Mouse (Mus musculus): ENCODE measurements around the gene Tnip1.
"Not testable (repeated sequence)": the region's sequence is repeated elsewhere in the genome, so short reads cannot be mapped to it uniquely, and the experiment has no call there.

Tnip1 gene

GRCm38 (mm10) chr11:54910081-54910665 lies 52.5 kb downstream of the Tnip1 start:
- ATAC-seq (ENCODE audit: low TSS enrichment), result no peak

DNA sequence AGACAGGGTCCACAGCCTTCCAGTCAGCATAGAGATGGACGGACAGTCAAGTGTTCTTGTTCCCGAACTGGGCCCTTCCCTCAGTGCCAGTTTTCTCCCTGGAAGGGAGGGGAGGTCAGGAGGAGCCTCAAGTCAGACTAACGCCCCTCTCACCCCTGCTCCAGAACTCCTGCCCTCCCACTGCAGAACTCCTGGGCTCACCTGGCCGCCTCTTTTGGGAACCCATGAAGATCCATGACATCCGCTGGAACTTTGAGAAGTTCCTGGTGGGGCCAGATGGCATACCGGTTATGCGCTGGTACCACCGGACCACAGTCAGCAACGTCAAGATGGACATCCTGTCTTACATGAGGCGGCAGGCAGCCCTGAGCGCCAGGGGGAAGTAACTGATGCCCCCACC lies 53.4 kb downstream of the Tnip1 start:
- no peak for ATAC-seq (ENCODE audit: low TSS enrichment)

- ATAC-seq (ENCODE audit: low TSS enrichment), result no peak
These were observed 55.5 kb downstream of the Tnip1 start for GRCm38 (mm10) chr11:54907259-54907658.

DNA sequence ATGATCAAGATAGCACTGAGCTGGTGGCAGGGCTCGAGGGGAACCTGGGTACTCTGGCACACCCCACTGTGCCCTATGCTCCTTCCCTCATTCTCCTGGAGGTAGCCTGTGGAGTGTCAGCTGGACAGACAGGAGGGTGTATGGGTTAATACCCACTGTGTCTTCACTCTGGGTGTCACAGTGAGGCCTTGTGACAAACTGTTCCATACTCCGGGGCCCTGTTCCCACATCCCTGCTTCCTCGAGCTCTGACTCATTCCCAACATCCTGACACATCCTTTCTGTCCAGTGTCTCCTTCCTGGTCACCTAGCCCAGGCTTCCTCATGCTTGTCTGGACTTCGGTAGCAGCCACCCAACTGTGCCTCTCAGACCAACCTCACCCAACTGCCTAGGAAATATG lies 56.3 kb downstream of the Tnip1 start:
- ATAC-seq (ENCODE audit: low TSS enrichment), result no peak

DNA sequence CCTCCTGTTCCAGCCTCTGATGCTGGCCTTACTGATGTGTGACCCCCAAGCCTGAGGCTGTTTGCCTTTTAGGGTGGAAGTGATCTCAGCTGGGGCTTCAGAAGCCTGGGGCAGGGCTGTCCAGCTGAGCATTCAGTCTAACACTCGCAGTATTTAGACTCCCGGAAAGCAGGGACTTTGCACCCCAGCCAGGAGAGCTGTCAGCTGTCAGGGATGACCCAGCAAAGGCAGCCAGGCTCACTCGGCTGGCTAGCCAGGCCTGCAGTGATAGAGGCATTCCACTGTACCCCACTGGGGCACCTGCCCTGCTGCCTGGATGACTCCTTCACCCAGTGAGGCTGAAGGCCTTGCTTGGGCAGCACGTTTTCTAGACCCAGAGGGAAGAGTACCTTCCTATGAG lies 56.8 kb downstream of the Tnip1 start:
- ATAC-seq (ENCODE audit: low TSS enrichment), result no peak

DNA sequence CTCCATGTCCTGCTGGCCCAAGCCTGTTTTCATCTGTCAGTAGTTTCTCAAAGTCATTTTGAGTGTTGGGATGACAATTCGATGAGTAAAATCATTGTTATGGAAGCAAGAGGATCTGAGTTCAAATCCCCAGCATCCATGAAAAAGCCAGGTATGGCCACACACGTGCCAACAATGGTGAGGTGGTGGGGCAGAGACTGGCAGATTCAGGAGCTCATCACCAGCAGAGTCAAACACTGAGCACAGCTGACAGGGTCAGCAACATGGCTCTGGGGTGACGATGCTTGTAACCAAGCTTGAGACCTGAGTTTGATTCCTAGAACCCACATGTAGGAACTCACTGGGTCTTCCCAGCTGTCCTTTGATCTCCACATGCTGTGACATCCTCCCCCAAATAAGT lies 57.6 kb downstream of the Tnip1 start:
- no peak for ATAC-seq (ENCODE audit: low TSS enrichment)

- no peak for ATAC-seq (ENCODE audit: low TSS enrichment)
These were observed 58.6 kb downstream of the Tnip1 start for GRCm38 (mm10) chr11:54903940-54904706.

DNA sequence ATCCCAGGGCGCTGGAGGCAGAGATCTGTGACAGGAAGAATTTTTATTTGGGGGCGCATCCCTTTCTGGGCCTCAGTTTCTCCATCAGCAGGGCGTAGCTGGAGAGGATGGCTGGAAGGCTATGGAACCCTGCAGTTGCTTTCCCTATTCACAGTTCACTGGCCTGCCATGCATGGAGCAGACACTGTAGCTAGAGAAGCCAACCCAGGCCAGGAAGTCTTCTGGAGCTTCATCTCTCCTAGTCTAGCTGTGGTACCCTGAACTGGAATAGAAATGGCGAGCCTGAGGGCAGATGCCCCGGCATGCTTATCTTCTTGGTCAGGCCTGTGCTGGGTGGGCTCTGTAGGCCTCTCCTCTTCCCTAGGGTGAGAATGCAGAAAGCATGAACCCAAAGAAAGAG lies 59.4 kb downstream of the Tnip1 start:
- no peak for ATAC-seq (ENCODE audit: low TSS enrichment)

- ATAC-seq (ENCODE audit: low TSS enrichment), result peak; percentile 87
These were observed 60.1 kb downstream of the Tnip1 start, which contains the start of gene Gpx3 for GRCm38 (mm10) chr11:54902333-54903323. Gpx3 (plus strand) TSS chr11:54902453.

- no peak for ATAC-seq (ENCODE audit: low TSS enrichment)
These were observed 63.1 kb downstream of the Tnip1 start for GRCm38 (mm10) chr11:54899657-54900056.

- ATAC-seq (ENCODE audit: low TSS enrichment), result no peak
These were observed 65.2 kb downstream of the Tnip1 start for GRCm38 (mm10) chr11:54897470-54897869.

DNA sequence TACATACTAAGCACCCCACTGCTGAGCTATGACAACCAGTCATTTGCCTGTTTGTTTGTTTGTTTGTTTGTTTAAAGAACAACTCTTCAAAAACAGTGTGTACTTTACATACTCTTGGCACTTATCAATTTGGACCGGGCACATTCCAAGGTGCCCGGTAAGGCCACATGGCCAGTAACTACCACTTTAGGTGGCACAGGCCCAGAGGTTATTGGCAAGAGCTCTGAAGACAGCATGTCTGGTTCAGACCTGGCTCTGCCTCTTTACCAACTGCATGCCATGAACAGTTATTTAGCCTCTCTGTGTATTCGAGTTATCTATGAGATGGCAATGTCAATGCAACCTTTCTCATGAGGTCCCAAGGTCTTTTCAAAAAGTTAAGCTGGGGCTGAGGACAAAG lies 66.1 kb downstream of the Tnip1 start:
- not testable (repeated sequence) for ATAC-seq (ENCODE audit: low TSS enrichment)

- ATAC-seq (ENCODE audit: low TSS enrichment), result no peak
These were observed 68.1 kb downstream of the Tnip1 start for GRCm38 (mm10) chr11:54894589-54894988.

DNA sequence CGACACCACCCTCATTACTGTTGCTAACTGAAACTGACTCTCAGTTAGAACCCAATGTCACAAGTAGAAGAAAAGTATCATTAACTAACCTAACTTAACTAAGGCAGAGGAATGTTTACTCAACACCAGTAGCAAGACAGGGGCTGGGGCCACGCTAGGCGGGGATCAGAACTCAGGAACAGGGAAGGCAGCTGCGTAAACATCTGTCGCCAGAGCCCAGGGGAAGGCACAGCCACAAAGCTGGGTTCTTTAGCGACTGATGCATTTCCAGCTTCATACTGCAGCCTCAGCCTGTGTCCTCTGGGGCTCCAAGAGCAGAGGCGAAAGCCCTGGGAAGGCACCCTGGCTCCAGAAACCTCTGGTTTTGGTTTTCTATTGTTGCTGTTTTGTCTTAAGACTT lies 70.6 kb downstream of the Tnip1 start:
- no peak for ATAC-seq (ENCODE audit: low TSS enrichment)

DNA sequence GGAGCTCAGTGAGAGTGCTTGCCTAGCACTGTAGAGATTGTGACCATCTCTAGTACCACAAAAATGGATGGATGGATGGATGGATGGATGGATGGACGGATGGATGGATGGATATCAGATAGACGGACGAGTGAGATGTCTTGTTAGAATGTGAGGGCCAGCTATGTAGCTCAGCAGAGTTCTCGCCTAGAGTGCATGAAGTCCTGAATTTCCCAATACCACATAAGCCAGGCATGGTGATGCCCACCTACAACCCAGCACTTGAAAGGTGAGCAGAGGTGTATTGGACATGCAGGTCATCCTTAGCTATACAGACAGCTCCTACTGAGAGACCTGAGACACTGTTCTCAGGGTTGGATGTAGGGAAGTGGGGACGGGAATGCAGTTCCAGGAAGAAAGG lies 71.4 kb downstream of the Tnip1 start:
- ATAC-seq (ENCODE audit: low TSS enrichment), result no peak

DNA sequence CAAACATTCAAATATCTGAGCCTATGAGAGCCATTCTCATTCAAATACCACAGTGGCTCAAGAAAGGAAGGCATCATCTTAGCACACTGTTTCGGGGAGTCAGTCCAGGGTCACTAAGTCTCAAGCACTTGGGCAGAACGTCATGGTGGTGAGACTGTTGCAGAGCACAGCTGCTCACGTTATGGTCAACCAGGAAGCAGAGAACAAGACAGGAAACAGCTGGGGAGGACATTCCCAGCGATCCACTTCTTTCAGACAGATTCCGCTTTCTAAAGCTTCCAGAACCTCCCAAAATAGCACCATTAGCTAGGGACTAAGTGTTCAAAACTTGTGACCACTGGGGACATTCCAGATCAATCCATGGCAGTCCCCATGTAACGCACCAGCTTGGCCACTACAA lies 74.8 kb downstream of the Tnip1 start:
- ATAC-seq (ENCODE audit: low TSS enrichment), result no peak

GRCm38 (mm10) chr11:54885406-54885805 lies 77.3 kb downstream of the Tnip1 start:
- no peak for ATAC-seq (ENCODE audit: low TSS enrichment)

GRCm38 (mm10) chr11:54884937-54885336 lies 77.8 kb downstream of the Tnip1 start:
- ATAC-seq (ENCODE audit: low TSS enrichment), result no peak

DNA sequence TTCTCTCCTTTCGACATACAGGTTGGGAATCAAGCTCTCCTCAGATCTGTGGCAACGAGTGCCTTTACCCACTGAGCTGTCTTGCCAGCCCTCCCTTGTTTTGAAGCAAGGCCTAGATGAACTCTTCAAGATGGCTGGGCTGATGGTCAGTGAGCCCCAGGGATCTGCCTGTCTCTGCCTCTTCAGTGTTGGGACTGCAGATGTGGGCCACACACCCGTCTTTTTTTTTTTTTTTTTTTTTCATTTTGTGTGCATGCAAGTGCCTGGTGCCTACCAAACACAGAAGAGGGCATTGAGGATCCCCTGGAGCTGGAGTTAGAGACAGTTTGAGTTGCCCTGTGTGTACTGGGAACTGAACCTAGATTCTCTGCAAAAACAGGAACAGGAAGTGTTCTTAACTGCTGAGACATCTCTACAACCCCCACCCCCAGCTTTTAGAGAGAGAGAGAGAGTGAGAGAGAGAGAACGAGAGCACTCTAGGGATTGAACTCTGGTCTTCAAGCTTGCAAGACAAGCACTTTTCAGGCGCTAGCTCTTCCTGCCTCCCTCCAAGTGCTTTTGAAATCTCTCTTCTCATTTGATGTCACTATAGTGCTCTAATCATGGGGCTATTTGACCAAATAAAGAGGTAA lies 78.4 kb downstream of the Tnip1 start:
- ATAC-seq (ENCODE audit: low TSS enrichment), result no peak

GRCm38 (mm10) chr11:54882671-54883070 lies 80.0 kb downstream of the Tnip1 start:
- ATAC-seq (ENCODE audit: low TSS enrichment), result no peak

- ATAC-seq (ENCODE audit: low TSS enrichment), result no peak
These were observed 81.7 kb downstream of the Tnip1 start for GRCm38 (mm10) chr11:54881051-54881474.

DNA sequence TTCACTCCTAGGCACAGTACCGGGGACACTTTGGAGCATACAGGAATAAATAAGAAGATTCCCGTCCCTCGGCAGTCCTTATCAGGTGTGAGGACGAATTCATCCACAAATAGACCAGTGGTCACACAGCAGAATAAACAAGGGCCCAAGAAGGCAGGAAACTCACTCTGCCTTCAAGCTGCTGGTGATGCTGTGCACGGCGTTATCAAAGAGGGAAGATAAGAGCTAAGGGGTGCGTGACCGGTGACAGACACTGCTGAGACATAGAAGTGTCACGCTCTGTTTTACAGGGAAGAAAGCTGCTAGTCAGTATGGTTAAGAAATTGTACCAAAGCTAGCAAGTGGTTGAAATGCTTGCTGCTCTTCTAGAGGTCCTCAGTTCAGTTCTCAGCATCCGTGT lies 82.8 kb downstream of the Tnip1 start:
- ATAC-seq (ENCODE audit: low TSS enrichment), result no peak

Data from frontal cortex, adult (tissue).